Mouse (Mus musculus): ENCODE results near the gene Pdzd7.

The Pdzd7 gene

GRCm38 (mm10) chr19:44985159-44985988, 60.1 kb downstream of the Pdzd7 start:
- in situ Hi-C loops (cut with MseI, MboI) = no loop called here

GRCm38 (mm10) chr19:44984420-44984819, 61.1 kb downstream of the Pdzd7 start:
- in situ Hi-C loops (cut with MseI, MboI) = no loop called here

GRCm38 (mm10) chr19:44983366-44983765, 62.2 kb downstream of the Pdzd7 start:
- in situ Hi-C loops (cut with MseI, MboI) = no loop called here

- in situ Hi-C loops (cut with MseI, MboI) = no loop called here
Observed at GRCm38 (mm10) chr19:44982477-44983115, 62.9 kb downstream of the Pdzd7 start.

- in situ Hi-C loops (cut with MseI, MboI) = no loop called here
Observed at GRCm38 (mm10) chr19:44980787-44981186, 64.7 kb downstream of the Pdzd7 start.

- in situ Hi-C loops (cut with MseI, MboI) = no loop called here
Observed at GRCm38 (mm10) chr19:44977148-44977547, 68.4 kb downstream of the Pdzd7 start.

Data from mouse trophoblast stem cell (cell line).